Mouse (Mus musculus): Measurements from ENCODE around the gene Fcrls.
A peak's percentile ranks its signal among the peaks of the same experiment; 100 is the strongest.

Fcrls gene

GRCm38 (mm10) chr3:87263436-87263835 lies at the start of gene Fcrls:
TSS of gene Fcrls (minus strand) at chr3:87263738.
- DNase-seq (ENCODE audit: low spot score): no peak

GRCm38 (mm10) chr3:87309922-87310321 lies 46.4 kb upstream of the Fcrls start:
- DNase-seq (ENCODE audit: low spot score): peak; percentile 11

DNA sequence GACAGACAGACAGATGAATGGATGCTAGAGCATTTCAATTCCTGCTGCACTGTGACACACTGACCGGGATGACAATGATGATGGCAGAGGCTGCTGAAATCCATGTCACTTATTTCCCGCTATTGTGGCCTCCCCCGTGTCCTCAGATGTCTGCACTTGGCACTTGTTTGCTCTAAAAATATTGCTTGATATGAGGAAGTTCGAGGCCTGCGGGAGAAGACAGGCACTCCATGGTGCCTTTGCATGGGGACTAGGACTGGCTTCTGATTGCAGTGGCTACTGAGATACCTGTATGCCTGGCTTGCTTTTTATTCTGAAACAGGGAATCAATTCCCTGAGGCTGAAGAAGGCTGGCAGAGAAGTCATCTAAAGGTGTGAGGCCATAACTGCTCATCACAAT lies 36.4 kb upstream of the Fcrls start:
- no peak for DNase-seq (ENCODE audit: low spot score)

DNA sequence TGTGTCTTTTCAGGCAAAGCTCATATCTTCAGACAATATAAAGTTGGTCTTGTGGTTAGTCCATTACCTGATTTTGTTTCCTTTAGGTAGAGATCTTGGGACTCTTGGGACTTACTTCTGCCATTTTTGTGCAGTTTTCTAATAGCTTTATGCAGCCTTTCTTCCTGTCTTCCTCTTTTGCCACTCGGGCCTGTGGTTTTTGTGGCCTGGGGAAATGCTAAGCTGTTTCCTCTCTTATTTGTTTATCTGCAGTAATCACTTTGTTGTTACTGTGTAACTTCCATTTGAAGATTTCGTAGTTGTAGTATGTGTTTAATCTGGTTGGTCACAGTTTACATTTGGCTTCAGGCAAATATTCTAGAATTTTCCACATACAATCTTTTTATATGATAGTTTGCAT lies 10.8 kb upstream of the Fcrls start:
- DNase-seq (ENCODE audit: low spot score): no peak

GRCm38 (mm10) chr3:87266581-87266980 lies 3.0 kb upstream of the Fcrls start:
- no peak for DNase-seq (ENCODE audit: low spot score)

GRCm38 (mm10) chr3:87255239-87255638 lies 8.3 kb downstream of the Fcrls start:
- DNase-seq (ENCODE audit: low spot score): no peak

- DNase-seq (ENCODE audit: low spot score): no peak
These were observed 14.0 kb downstream of the Fcrls start for GRCm38 (mm10) chr3:87249571-87249970.

DNA sequence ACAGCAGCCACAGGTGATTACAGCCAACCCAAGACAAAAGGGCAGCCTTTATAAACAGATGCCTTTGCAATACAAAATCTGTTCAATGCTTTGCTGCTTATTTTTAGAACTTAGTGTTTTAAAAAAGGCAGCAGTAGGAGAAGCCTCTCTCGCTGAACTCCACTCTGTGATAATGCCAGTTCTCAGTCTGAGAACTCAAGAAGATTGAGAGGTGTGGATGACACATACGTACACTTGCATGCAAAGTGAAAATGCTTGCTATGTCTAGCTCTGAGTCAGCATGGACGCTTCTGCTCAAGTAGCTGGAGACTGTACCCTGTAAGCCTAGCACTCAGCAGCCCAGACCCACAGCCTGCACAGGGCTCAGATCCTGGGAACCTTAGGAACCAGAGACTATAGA lies 16.2 kb downstream of the Fcrls start:
- no peak for DNase-seq (ENCODE audit: low spot score)

- peak; percentile 73 for DNase-seq (ENCODE audit: low spot score)
These were observed 19.9 kb downstream of the Fcrls start for GRCm38 (mm10) chr3:87243654-87244053.

DNA sequence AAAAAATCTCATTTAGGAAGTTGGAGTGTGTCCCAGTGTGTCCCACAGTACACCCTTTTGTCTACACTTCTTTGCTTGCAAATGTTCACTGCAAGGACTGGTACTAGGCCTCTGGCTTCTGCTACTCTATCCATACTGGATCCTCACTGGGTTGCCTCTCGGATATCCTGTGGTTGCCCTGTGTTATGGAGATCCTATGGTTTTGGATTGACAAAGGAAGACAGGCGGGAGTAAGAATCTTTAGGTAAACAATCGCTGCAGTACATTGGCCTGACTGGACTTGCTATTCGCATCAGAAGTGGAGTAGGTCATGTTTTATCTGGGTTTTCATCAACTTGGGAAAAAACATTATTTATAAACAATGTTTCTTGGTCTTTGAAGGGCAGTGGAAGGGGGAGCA lies 22.6 kb downstream of the Fcrls start:
- no peak for DNase-seq (ENCODE audit: low spot score)

DNA sequence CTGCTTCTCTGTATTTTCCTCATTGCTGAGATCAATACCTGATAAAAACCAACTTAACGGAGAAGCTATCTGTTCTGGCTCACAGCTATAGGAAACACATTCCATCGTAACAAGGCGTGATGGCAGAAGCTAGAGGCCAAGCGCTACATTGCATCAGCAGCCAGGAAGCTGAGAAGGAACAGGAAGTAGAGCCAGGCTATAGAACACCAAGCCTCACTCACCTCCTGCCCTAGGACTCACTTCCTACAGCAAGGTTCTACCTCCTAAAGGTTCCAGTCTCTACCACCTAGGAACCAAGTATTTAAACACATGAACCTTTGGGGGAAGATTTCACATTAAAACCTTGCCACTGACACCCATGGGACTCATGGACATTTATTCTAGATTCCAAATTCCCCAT lies 39.9 kb downstream of the Fcrls start:
- DNase-seq (ENCODE audit: low spot score): no peak

GRCm38 (mm10) chr3:87222346-87222745 lies 41.2 kb downstream of the Fcrls start:
- DNase-seq (ENCODE audit: low spot score): no peak

GRCm38 (mm10) chr3:87215176-87215575 lies 48.4 kb downstream of the Fcrls start:
- no peak for DNase-seq (ENCODE audit: low spot score)

DNA sequence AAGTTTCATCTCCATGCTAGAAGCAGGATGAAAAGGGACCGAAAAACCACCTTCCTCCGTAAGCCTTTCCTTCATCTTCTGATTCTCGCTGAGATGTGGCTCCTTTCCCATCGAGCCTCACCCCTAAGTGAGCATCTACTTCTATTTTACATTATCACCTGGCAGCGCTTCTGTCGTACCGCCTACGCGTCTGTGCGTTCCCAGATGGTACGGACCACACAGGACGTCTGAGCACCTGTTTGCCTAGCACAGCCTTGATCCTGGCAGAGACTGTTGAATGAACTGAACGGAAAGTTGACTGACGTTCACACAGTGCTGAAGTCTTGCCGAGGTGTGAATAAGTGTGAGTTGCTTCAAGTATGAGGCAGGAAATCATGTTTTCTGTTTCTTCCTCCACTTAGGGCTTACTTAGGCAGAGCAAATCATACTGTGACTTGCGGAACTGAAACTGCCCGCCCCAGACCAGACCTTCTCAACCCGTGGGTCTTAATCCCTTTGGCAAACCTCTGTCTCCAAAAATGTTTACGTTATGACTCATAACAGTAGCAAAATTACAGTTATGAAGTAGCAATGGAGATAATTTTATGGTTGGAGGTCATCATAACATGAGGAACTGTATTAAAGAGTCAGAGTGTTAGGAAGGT lies 49.2 kb downstream of the Fcrls start:
- DNase-seq (ENCODE audit: low spot score): no peak

DNA sequence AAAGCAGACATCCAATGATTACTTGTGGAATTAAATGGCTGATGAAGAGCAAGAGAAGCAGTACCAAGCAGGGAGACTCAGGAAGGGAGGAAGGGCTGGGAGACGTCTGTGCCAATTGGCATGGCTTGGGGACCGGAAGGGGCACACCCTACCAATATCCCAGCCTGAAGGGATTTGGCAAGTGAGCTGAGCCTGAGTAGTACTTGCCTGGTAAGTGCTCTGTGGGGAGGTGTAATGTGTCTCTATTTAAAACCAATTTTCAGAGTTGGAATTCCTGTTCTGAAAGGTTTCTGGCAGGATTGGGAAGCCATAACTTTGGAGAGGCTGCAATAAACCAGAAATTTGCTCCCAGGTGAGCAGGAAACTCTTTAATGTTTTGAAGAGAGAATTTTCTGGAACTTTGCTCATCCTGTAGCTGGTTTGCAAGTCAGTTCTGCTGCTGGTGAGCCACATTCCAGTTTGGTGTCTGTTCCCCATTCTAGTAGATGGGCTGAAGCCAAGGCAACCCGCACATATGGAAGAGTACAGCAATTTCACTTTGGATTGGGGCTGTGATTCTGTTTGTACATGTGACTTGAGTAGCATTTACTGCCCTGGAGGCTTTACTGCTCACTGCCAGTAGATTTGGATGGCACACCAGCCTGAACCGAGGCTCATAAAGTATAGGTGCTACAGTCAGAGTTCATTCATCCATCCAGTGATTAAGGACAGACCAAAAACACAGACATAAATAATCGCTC lies 57.0 kb downstream of the Fcrls start:
- DNase-seq (ENCODE audit: low spot score): no peak

Data from embryo, embryonic 10 days (tissue).